Mouse (Mus musculus): ENCODE data around the gene Prkcsh.
A peak's percentile ranks its signal among the peaks of the same experiment; 100 is the strongest.

Prkcsh gene

GRCm38 (mm10) chr9:22049721-22050270 is 47.2 kb downstream of the Prkcsh start:
- no peak for DNase-seq (ENCODE audit: low read depth, low spot score)

GRCm38 (mm10) chr9:22050351-22050889 is 47.8 kb downstream of the Prkcsh start:
- DNase-seq (ENCODE audit: low read depth, low spot score), result peak; percentile 65

- no peak for DNase-seq (ENCODE audit: low read depth, low spot score)
These were observed 48.8 kb downstream of the Prkcsh start for GRCm38 (mm10) chr9:22051161-22051957.

- no peak for DNase-seq (ENCODE audit: low read depth, low spot score)
These were observed 49.3 kb downstream of the Prkcsh start, which contains the start of gene Elavl3 for GRCm38 (mm10) chr9:22051958-22052254. Gene Elavl3, minus strand, starts transcription at chr9:22052023.

GRCm38 (mm10) chr9:22053657-22054056 is 51.1 kb downstream of the Prkcsh start:
- DNase-seq (ENCODE audit: low read depth, low spot score), result no peak

GRCm38 (mm10) chr9:22054411-22055076 is 51.9 kb downstream of the Prkcsh start:
- peak; percentile 28 for DNase-seq (ENCODE audit: low read depth, low spot score)

GRCm38 (mm10) chr9:22055713-22056112 is 53.1 kb downstream of the Prkcsh start:
- DNase-seq (ENCODE audit: low read depth, low spot score), result no peak

- DNase-seq (ENCODE audit: low read depth, low spot score), result no peak
These were observed 53.8 kb downstream of the Prkcsh start for GRCm38 (mm10) chr9:22056303-22056910.

- no peak for DNase-seq (ENCODE audit: low read depth, low spot score)
These were observed 54.5 kb downstream of the Prkcsh start for GRCm38 (mm10) chr9:22057031-22057517.

GRCm38 (mm10) chr9:22058011-22058424 is 55.4 kb downstream of the Prkcsh start:
- no peak for DNase-seq (ENCODE audit: low read depth, low spot score)

GRCm38 (mm10) chr9:22061339-22061738 is 58.7 kb downstream of the Prkcsh start:
- no peak for DNase-seq (ENCODE audit: low read depth, low spot score)

All from c-Kit-negative CD71-positive TER-119-positive erythroid progenitor cells, embryonic 14.5 days (primary cell).